Mouse (Mus musculus) liver, embryonic 16.5 days (tissue): Measurements from ENCODE around the gene Os9. TPM values are rescaled to one million over a fixed set of nuclear protein-coding genes. Genes with fewer than 3 reads are reported as not detected.
A peak's percentile ranks its signal among the peaks of the same experiment; 100 is the strongest.

ENCODE experiments used
- ATAC-seq: fragments of 200-750 bp; cut with Nextera tagmentation; 2 replicates; pipeline ENCODE4 v1.8.0; 2017; ENCODE audit warnings: low read depth, mild to moderate bottlenecking, moderate number of reproducible peaks, moderate library complexity
- H3K27ac ChIP-seq: fragments of 300-500 bp; sonication (generic); 2 replicates; pipeline ENCODE4 v1.5.1; 2014; ENCODE audit warnings: mild to moderate bottlenecking, low read length
- H3K27me3 ChIP-seq: fragments of 300-500 bp; sonication (generic); 2 replicates; pipeline ENCODE4 v1.6.1; 2014; ENCODE audit warnings: low read depth, low read length, mixed read lengths; ENCODE audit not compliant: control insufficient read depth, insufficient read depth
- H3K36me3 ChIP-seq: fragments of 300-500 bp; sonication (generic); 2 replicates; pipeline ENCODE4 v1.6.1; 2014; ENCODE audit warnings: mild to moderate bottlenecking; ENCODE audit not compliant: control insufficient read depth, insufficient read depth
- H3K4me1 ChIP-seq: fragments of 300-500 bp; sonication (generic); 2 replicates; pipeline ENCODE4 v1.6.1; 2014; ENCODE audit warnings: low read depth, low read length, mixed read lengths; ENCODE audit not compliant: control insufficient read depth
- H3K4me2 ChIP-seq: fragments of 300-500 bp; sonication (generic); 2 replicates; pipeline ENCODE4 v1.6.1; 2014; ENCODE audit warnings: low read depth, low read length, mixed read lengths
- H3K4me3 ChIP-seq: fragments of 300-500 bp; sonication (generic); 2 replicates; pipeline ENCODE4 v1.5.1; 2014; ENCODE audit warnings: low read depth, mild to moderate bottlenecking, low read length
- H3K9ac ChIP-seq: fragments of 300-500 bp; sonication (generic); 2 replicates; pipeline ENCODE4 v1.6.1; 2014; ENCODE audit warnings: low read depth, low read length
- H3K9me3 ChIP-seq: fragments of 300-500 bp; sonication (generic); replicated peaks from 2 replicates; pipeline ENCODE4 v1.6.1; 2016; ENCODE audit warnings: low read length; ENCODE audit not compliant: control insufficient read depth
- WGBS: fragments of 180-500 bp; shearing (Covaris S2); extraction: QIAGEN DNeasy Blood & Tissue Kit; methylation state at CpG from one replicate; pipeline ENCODE4 v1.1.7; 2014; ENCODE audit not compliant: insufficient replicate concordance; 5-methylcytosine and 5-hydroxymethylcytosine counted together
- polyA plus RNA-seq: library from polyadenylated mRNA; unstranded; fragments of >200 nt; fragmentation: Nextera tagmentation; extraction: Ambion mirVana; gene quantifications from 2 replicates; pipeline ENCODE4 v1.2.1, GENCODE M21; 2015

Gene Os9
- polyA plus RNA-seq, 1 experiment from 2014 or later: 65.6 TPM

DNA sequence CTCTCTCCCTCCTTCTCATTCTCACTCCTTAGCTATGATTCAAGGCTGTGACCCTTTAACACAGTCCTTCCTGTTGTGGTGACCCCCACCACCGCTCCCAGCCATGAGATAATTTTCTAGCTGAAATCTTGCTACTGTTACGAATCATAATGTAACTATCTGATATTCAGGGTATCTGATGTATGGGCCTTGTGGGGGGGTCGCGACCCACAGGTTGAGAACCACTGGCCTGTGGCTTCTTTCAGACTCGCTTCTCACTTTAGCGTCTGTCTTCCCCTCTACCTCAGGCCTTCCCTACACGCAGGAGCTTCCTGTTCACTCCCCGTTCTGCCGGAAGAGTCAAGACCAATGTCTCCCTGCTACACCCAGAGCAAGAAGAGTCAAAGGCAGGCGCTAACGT, 2.5 kb downstream of the Os9 start:
- no peak overlapping the region for H3K4me2 ChIP-seq
- no peaks in the 10 kb centered on the region for H3K27me3 ChIP-seq
- no peak for ATAC-seq
- WGBS: 81% methylated on average over 11 of the region's 11 CpGs
- no peak overlapping the region for H3K9ac ChIP-seq
- peaks cover 24% of the 10 kb centered on the region for H3K36me3 ChIP-seq
- no peaks in the 10 kb centered on the region for H3K9me3 ChIP-seq
- no peak overlapping the region for H3K27ac ChIP-seq
- no peak overlapping the region for H3K4me3 ChIP-seq
- peaks cover 26% of the 10 kb centered on the region for H3K4me1 ChIP-seq

DNA sequence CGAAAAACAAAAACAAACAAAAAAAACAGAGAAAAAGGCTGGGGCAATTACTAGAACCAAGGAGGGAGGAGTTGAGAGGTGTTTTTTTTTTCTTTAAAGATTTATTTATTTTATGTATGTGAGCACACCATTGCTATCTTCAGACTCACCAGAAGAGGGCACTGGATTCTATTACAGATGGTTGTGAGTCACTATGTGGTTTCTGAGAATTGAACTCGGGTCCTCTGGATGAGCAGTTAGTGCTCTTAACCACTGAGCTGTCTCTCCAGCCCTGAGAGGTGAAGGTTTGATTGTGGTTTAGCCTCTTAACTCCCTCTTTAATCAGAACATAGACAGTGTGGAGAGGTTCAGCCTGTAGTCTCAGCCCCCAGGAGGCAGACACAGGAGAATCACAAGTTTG, 5.9 kb downstream of the Os9 start:
- Histone ChIP-seq H3K27me3 (no peaks in the 10 kb centered on the region), H3K9me3 (no peaks in the 10 kb centered on the region), H3K4me2 (no peak overlapping the region), H3K36me3 (peaks cover 24% of the 10 kb centered on the region), H3K27ac (no peak overlapping the region), H3K4me3 (no peak overlapping the region), H3K4me1 (peaks cover 3% of the 10 kb centered on the region), H3K9ac (no peak overlapping the region)
- 58% methylated on average over 2 of the region's 2 CpGs for WGBS
- ATAC-seq: no peak

DNA sequence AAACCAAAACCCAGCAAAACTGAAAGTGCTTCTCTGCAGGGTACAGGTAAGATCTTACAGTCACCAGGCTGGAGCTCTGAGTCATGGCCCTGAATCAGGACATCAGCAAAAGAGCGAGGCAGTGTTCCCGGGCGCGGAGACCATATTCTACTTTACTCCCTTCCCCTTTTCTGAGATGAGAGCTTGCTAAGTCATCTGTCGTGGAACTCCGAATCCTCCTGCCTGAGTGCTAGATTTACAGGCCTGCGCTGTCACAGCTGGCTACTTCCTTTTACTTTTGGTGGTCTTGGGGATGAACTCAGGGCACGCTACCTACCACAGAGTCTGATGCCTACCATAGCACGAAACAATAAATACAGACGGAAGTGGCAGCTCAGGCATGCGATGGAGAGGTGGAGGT, 6.5 kb downstream of the Os9 start:
- H3K27ac ChIP-seq: no peak overlapping the region
- H3K4me3 ChIP-seq: no peak overlapping the region
- H3K4me2 ChIP-seq: no peak overlapping the region
- 59% methylated on average over 11 of the region's 11 CpGs for WGBS
- no peak for ATAC-seq
- no peaks in the 10 kb centered on the region for H3K4me1 ChIP-seq
- peaks cover 22% of the 10 kb centered on the region for H3K36me3 ChIP-seq
- no peaks in the 10 kb centered on the region for H3K27me3 ChIP-seq
- H3K9me3 ChIP-seq: no peaks in the 10 kb centered on the region
- H3K9ac ChIP-seq: no peak overlapping the region

DNA sequence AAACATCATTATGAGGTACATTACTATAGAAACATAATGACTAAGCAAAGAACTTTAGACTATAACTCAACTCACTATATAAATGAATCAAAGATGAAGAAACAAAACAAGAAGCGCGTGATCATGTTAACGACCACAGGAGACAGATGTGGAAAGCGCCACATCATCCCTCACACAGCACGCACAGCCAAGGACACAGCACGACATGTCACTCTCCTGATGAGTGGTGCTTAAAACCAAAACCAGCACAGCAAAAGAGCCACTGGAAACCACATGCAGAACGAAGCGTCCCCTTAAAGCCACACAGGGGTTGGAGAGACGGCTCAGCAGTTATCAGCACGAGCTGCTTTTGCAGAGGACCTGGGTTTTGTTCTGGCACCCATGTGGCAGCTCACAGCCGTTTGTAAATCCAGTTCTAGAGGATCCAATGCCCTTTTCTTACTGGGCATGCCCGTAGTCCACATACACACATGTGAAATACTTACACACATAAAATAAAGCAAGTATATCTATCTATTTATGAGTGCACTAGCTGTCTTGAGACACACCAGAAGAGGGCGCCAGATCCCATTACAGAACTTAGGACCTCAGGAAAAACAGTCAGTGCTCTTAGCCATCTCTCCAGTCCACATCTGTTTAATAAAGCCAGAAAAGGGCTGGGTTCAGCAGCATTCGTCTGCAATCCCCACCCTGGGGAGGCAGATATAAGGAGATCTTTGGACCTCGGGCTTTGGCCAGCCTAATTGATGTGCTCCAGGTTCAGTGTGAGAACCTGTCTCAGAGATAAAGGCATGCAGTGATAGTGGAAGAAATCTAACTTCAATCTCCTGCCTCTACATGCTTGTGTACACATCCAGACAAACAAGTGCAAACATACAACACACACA, 9.7 kb downstream of the Os9 start:
- peaks cover 11% of the 10 kb centered on the region for H3K4me1 ChIP-seq
- WGBS: 63% methylated on average over 15 of the region's 15 CpGs
- H3K27ac ChIP-seq: no peak overlapping the region
- no peak overlapping the region for H3K4me3 ChIP-seq
- no peak for ATAC-seq
- H3K9me3 ChIP-seq: no peaks in the 10 kb centered on the region
- H3K9ac ChIP-seq: no peak overlapping the region
- no peaks in the 10 kb centered on the region for H3K27me3 ChIP-seq
- peaks cover 3% of the 10 kb centered on the region; the same call in 1 of the 2 replicates for H3K36me3 ChIP-seq
- no peak overlapping the region for H3K4me2 ChIP-seq

DNA sequence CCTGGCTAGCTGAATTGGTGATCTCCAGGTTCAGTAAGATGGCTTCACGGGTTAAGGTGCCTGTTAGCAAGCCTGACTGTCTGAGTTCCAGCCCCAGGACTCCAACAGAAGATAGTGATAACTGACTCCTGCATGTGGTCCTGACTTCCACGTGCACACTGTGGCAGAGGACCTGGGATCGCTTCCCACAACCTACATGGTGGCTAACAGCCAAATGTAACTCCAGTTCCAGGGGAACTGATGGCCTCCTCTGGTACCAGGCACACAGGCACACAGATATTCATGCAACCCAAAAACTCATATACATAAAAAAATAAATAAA, 12.7 kb downstream of the Os9 start:
- Histone ChIP-seq H3K4me2 (no peak overlapping the region), H3K9me3 (no peaks in the 10 kb centered on the region), H3K36me3 (no peaks in the 10 kb centered on the region), H3K27me3 (no peaks in the 10 kb centered on the region), H3K9ac (no peak overlapping the region), H3K27ac (no peak overlapping the region), H3K4me3 (no peak overlapping the region), H3K4me1 (peaks cover 16% of the 10 kb centered on the region)
- peak; percentile 28; the same call in 1 of the 2 replicates for ATAC-seq
- 19% methylated on average over 3 of the region's 3 CpGs for WGBS

DNA sequence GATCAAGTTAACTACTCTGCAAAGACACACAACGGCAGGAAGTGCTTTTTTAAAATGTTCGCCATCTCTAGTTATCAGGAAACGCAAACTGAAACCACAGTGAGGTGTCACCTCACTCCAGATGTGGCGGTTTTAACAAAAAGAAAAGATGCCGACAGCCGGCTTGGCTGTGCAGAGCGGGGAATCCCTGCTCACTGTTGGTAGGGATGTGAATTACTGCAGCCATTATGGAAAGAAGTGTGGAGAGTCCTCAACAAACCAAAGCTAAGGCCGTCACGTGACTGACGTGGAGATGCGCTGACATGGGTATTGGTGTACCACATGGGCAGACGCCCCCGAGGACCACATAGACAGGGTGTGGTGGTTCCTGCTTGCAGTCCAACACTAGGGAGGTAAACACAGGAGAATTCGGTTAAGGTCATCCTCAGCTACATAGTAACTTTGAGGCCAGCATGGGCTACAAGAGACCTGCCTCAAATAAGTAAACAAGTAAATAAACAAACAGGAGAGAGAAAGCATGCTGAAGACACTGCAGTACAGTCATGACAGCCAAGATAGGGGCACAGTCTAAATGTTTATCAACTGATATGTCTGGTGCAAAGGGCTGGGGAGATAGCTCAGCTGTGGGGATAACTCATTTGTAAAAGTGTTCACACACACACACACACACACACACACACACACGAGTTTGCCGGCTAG, 13.2 kb downstream of the Os9 start:
- no peak overlapping the region for H3K9ac ChIP-seq
- peak; percentile 77 for ATAC-seq

DNA sequence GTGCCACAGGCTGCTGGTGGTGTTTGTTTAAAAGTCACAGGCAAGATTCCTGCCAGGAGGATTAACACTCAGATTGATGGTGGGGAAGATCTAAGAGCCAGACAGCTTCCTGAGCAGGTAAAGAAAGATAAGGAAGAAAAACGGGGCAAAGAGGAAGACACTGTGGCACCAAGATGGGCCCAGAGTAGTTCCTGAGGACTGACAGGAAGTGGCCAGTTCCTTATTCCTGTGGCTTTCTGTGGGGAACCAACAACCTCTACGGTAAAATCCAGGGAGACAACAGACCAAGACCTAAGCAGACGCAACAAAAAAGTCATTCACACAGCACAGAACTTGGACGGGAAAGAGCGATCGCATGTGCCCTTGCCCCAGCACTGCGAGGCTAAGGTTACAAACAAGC, 17.3 kb downstream of the Os9 start:
- Histone ChIP-seq H3K9me3 (no peaks in the 10 kb centered on the region), H3K4me2 (no peak overlapping the region; the same call in 1 of the 2 replicates), H3K9ac (no peak overlapping the region), H3K27me3 (no peaks in the 10 kb centered on the region), H3K27ac (peak overlapping the region; percentile 9; the same call in 1 of the 2 replicates), H3K4me3 (no peak overlapping the region), H3K4me1 (peaks cover 31% of the 10 kb centered on the region), H3K36me3 (0 out of 2 replicates have a peak, but pooled peaks cover 4% of the 10 kb centered on the region)
- no peak for ATAC-seq
- WGBS: 18% methylated on average over 7 of the region's 7 CpGs

More for the DNA sequence above, 13.2 kb downstream of the Os9 start:
- no peaks in the 10 kb centered on the region for H3K36me3 ChIP-seq
- H3K9me3 ChIP-seq: no peaks in the 10 kb centered on the region
- H3K4me2 ChIP-seq: peak overlapping the region; percentile 24; the same call in 1 of the 2 replicates
- no peak overlapping the region for H3K4me3 ChIP-seq
- peaks cover 16% of the 10 kb centered on the region for H3K4me1 ChIP-seq
- no peak overlapping the region for H3K27ac ChIP-seq
- 21% methylated on average over 16 of the region's 16 CpGs for WGBS
- H3K27me3 ChIP-seq: no peaks in the 10 kb centered on the region

DNA sequence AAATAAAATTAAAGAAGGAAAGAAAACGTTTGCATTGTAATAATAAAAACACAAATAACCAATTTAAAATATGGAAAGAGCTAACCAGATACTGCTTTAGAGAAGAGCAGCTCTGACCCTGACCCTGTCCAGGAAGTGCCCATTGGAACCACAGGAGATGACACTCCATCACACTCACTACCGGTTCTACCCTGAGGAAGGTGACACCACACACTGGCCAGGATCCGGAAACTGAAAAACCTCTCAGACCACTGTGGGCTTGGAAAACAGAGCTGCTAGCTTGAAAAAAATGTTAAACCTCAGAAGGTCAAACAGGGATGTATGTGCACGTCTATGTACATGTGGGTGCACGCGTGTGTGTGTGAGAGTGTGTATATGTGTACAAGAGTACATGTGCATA, 19.8 kb downstream of the Os9 start:
- Histone ChIP-seq H3K9ac (no peak overlapping the region), H3K36me3 (peaks cover 13% of the 10 kb centered on the region; the same call in 1 of the 2 replicates), H3K4me1 (peaks cover 20% of the 10 kb centered on the region), H3K4me3 (no peak overlapping the region), H3K27ac (no peak overlapping the region), H3K9me3 (no peaks in the 10 kb centered on the region), H3K4me2 (no peak overlapping the region), H3K27me3 (no peaks in the 10 kb centered on the region)
- 54% methylated on average over 6 of the region's 6 CpGs for WGBS
- ATAC-seq: no peak

DNA sequence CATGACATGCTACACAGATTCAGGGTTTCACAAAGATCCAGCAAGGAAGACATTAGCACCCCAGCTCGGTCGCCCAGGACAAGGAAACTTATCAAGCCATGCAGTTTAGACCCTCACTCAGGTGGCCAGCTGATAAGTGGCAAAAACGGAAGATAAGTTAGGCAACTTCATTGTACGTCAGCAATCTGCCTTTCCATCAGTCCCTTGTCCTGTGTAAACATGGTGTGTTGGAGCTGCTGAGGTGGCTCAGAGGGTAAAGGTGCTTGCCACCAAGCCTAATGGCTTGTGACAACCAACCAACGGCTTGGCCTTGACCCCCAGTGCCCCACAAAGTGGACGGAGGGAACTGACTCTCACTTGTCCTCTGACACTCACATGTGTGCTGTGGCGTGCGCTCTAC, 20.5 kb downstream of the Os9 start:
- 0 out of 2 replicates have a peak overlapping the region, but pooled peaks have one; percentile 8 for H3K27ac ChIP-seq

More for the DNA sequence above, 20.5 kb downstream of the Os9 start:
- 21% methylated on average over 8 of the region's 8 CpGs for WGBS
- H3K36me3 ChIP-seq: peaks cover 17% of the 10 kb centered on the region
- H3K9me3 ChIP-seq: no peaks in the 10 kb centered on the region
- peak; percentile 68 for ATAC-seq
- no peak overlapping the region for H3K9ac ChIP-seq
- no peak overlapping the region for H3K4me2 ChIP-seq
- H3K4me1 ChIP-seq: peaks cover 20% of the 10 kb centered on the region
- H3K4me3 ChIP-seq: no peak overlapping the region
- H3K27me3 ChIP-seq: no peaks in the 10 kb centered on the region
